Mouse (Mus musculus): Measurements from ENCODE around the gene Spata20. TPM values are rescaled to one million over a fixed set of nuclear protein-coding genes. Genes with fewer than 3 reads are reported as not detected.

Gene Spata20
- polyA plus RNA-seq, 1 experiment from 2014 or later, result not detected

GRCm38 (mm10) chr11:94480382-94480781 lies 5.6 kb downstream of the Spata20 start:
- Histone ChIP-seq H3K36me3 (no peaks in the 10 kb centered on the region), H3K9me3 (no peaks in the 10 kb centered on the region), H3K4me2 (replicated peaks) (no peak overlapping the region), H3K4me3 (replicated peaks) (no peak overlapping the region), H3K27me3 (peaks cover 52% of the 10 kb centered on the region), H3K9ac (replicated peaks) (no peak overlapping the region), H3K4me1 (replicated peaks) (peaks cover 17% of the 10 kb centered on the region), H3K27ac (no peak overlapping the region)
- no peak for ATAC-seq
- WGBS, result 77% methylated on average over 9 of the region's 9 CpGs

DNA sequence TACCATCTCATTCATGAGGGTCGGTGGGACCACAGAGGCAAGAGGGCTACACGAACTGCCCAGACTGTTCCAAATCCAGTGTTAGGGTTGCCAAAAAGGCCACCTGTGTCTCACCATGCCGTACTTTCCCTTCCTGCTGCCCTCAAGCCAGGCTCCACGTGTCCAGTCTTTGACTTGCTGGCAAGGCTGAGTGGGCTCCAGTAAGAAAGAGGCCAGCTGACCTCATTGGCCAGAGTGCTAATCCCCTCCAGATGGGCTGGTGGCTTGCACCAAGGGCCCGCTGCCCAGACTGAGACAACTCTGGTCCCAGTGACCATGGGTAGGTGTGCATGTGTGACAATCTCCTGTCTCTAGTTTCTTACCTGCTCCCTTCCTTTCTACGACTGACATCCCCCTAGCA lies 8.3 kb downstream of the Spata20 start:
- H3K27me3 ChIP-seq, result peaks cover 51% of the 10 kb centered on the region
- no peak for ATAC-seq
- no peak overlapping the region for H3K4me3 ChIP-seq (replicated peaks)
- H3K27ac ChIP-seq, result no peak overlapping the region
- H3K4me2 ChIP-seq (replicated peaks), result no peak overlapping the region
- H3K9me3 ChIP-seq, result no peaks in the 10 kb centered on the region
- H3K4me1 ChIP-seq (replicated peaks), result peaks cover 37% of the 10 kb centered on the region
- no peak overlapping the region for H3K9ac ChIP-seq (replicated peaks)
- WGBS, result 67% methylated on average over 6 of the region's 6 CpGs
- no peaks in the 10 kb centered on the region for H3K36me3 ChIP-seq

DNA sequence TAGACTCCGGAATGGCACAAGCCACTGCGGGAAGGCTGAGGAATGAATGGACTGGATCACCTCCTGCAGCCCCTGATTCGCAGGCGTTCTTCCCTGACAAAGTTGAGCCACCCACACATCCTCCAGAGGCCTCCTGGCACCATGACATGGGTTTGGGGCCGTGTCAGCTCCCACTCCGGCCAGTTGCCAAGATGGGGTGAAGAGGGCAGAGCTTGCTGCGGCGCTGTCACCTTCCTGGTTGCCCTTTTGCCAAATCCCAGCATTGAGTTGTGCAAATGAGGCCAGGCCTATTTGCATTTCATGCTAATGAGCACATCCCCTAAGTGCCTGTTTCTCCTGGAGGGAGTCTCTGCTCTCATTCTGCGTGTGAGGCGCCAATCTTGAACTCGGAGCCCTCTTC lies 10.3 kb downstream of the Spata20 start:
- Histone ChIP-seq H3K4me1 (replicated peaks) (peaks cover 57% of the 10 kb centered on the region), H3K36me3 (no peaks in the 10 kb centered on the region), H3K27ac (no peak overlapping the region), H3K27me3 (peaks cover 44% of the 10 kb centered on the region), H3K9me3 (no peaks in the 10 kb centered on the region), H3K4me3 (replicated peaks) (no peak overlapping the region), H3K4me2 (replicated peaks) (no peak overlapping the region), H3K9ac (replicated peaks) (no peak overlapping the region)
- no peak for ATAC-seq
- 9% methylated on average over 11 of the region's 11 CpGs for WGBS

DNA sequence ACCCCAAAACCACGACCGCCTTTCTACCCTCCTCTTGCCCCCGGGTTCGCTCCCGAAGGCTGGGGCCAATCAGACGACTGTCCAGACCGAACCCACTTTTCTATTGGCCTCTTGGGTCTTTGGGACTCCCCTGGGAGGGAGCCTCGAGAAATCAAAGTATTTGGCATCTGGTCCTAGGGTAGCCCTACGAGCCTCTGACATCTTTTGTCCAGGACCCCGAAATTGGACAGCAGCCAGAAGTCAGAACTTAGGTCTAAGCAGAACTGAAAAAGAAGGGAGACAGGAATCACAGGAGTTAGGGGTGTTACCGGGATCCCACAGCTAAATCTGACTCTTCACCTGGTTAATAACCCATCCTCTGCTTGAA lies 11.5 kb downstream of the Spata20 start:
- Histone ChIP-seq H3K27ac (no peak overlapping the region), H3K9ac (replicated peaks) (no peak overlapping the region), H3K27me3 (peaks cover 44% of the 10 kb centered on the region), H3K4me3 (replicated peaks) (peak overlapping the region; percentile 90), H3K4me2 (replicated peaks) (peak overlapping the region; percentile 98), H3K36me3 (no peaks in the 10 kb centered on the region), H3K9me3 (no peaks in the 10 kb centered on the region), H3K4me1 (replicated peaks) (peaks cover 62% of the 10 kb centered on the region)
- ATAC-seq, result no peak; the same call in 1 of the 2 replicates
- 2% methylated on average over 11 of the region's 11 CpGs for WGBS

DNA sequence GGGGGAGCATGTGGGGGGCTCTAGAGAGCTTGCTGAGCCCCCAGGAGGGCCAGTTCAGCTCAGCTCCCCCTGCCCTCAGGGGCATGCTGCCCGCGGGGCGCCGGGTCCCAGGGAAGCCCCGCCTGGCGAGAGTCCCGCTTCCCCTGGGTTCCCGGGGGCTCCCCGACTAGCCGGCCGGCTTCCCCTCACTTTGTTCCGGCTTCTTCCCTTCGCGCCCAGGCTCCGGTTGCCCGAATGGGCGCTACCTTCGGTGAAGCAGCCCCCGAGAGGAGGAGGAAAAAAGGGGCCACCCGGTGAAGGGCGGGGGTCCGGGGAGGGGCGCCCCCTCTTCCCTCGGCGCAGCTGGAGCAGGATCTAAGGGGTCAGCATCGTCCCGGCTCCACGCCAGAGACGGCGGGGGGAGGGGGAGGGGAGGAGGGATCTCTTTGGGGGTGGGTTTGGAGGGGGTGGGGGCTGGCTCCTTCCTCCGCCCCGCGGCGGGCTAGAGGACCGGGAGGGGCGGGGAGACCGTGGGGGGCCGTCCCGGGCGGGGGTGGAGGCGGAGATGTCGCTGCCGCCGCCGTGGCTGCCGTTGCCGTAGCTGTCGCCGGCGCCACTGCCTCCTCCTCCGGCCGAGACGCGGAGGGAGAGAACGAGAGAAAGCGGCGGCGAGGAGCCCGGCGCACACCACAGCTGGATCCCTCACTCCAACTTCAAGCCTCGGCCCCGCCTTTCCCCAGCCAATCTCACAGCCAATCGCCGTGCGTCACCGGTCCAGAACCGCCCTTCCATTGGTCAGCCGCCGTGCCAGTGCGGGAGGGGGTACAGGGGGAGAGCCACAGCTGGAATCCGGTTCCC lies 12.1 kb downstream of the Spata20 start, which contains the start of gene Cacna1g:
Cacna1g (minus strand) TSS at position 492 of the 837 bp plus-strand sequence.
- Histone ChIP-seq H3K36me3 (no peaks in the 10 kb centered on the region), H3K27ac (peak within 1 kb of the TSS; percentile 98), H3K4me1 (replicated peaks) (peaks cover 68% of the 10 kb centered on the region), H3K9me3 (no peaks in the 10 kb centered on the region), H3K4me3 (replicated peaks) (peak within 1 kb of the TSS; percentile 90), H3K27me3 (peaks cover 44% of the 10 kb centered on the region), H3K4me2 (replicated peaks) (peak within 1 kb of the TSS; percentile 98), H3K9ac (replicated peaks) (peak within 1 kb of the TSS; percentile 95)
- peak; percentile 86 for ATAC-seq
- WGBS, result under 1% methylated on average over 37 of the region's 71 CpGs

DNA sequence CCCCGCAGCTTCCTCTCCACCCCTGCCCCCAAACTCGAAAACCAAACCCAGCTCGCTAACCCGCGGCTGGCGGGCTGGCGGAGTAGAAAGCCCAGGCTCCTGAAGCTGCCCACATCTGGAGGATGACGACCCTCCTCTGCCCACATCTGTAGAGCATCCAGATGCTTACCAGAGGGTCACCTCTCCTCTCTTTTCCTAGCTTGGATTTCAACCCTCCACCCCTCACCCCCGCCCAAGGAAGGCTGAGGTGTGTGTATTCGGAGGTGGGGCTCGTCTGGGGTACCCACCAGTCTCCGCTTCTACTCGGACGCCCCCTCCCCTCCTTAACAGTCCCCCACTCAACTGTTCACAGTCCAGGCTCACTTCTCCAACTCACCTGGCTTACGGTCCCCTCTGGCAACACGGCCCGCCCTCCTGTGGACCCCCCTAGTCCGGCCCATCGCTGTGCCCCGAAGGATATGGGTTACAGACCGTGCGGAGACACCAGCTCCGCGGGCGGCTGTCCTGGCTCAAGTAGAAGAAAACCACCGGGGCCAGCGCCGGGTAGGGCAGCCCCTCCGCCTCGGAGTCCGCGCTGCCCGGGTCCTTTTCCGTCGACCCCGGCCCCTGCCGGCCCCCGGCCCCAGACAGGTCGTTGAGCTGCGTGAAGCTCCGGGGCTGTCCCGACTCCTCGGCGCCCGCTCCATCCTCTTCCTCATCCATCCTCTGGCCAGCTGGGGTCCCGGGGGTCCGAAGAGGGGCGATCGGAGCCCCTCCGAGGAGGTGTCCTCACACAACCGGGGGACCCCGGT lies 12.9 kb downstream of the Spata20 start:
- peaks cover 38% of the 10 kb centered on the region for H3K27me3 ChIP-seq
- peak overlapping the region; percentile 98 for H3K4me2 ChIP-seq (replicated peaks)
- peak overlapping the region; percentile 98 for H3K27ac ChIP-seq
- peak; percentile 2; the same call in 1 of the 2 replicates for ATAC-seq
- H3K9ac ChIP-seq (replicated peaks), result peak overlapping the region; percentile 95
- H3K4me1 ChIP-seq (replicated peaks), result peaks cover 76% of the 10 kb centered on the region
- WGBS, result under 1% methylated on average over 51 of the region's 52 CpGs
- peak overlapping the region; percentile 90 for H3K4me3 ChIP-seq (replicated peaks)
- no peaks in the 10 kb centered on the region for H3K36me3 ChIP-seq
- no peaks in the 10 kb centered on the region for H3K9me3 ChIP-seq

GRCm38 (mm10) chr11:94472585-94472915 lies 13.4 kb downstream of the Spata20 start:
- Histone ChIP-seq H3K36me3 (no peaks in the 10 kb centered on the region), H3K4me2 (replicated peaks) (peak overlapping the region; percentile 98), H3K4me3 (replicated peaks) (peak overlapping the region; percentile 90), H3K27me3 (peaks cover 32% of the 10 kb centered on the region), H3K9ac (replicated peaks) (peak overlapping the region; percentile 95), H3K9me3 (no peaks in the 10 kb centered on the region), H3K4me1 (replicated peaks) (peaks cover 81% of the 10 kb centered on the region), H3K27ac (peak overlapping the region; percentile 98)
- ATAC-seq, result no peak
- WGBS, result 1% methylated on average over 15 of the region's 15 CpGs

DNA sequence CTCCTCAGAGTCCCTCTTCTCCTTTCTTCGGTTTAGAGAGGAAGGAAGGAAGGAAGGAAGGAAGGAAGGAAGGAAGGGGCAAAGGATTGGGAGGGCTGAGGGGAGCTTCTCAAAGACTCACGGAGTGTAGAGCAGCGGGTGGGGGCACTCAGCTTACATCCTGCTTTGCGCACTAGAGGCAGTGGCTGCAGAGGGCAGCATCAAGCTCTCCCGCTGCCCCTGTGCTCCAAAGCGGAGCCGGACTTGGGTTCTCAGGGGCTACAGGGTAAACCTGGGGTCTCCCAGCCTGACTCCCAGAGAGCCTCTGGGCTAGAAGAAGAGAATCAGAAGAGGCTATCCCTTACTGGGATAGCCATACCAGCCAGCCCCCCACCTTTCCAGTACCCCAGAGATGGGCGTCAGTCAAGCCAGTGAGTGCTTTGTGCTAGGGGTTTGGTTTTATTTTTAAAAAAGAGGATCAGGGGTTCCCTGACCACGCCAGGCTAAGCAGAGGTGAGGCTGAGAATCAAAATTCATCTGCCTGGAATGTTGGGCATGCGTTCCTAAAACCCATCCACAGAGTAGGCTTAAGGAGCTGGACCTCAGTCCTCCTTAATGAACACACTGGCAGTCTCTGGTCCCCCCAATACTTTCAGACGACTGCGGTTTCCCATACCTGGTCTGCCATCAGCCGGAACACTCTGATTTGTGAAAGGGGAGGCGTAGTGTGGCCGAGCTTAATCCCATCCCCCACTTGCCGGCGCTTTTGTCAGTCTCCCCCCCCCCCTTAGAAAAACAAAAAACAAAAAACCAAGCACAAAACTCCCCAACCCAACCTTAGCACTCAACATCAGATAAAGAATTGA lies 14.0 kb downstream of the Spata20 start:
- H3K4me1 ChIP-seq (replicated peaks), result peaks cover 87% of the 10 kb centered on the region
- H3K4me2 ChIP-seq (replicated peaks), result peak overlapping the region; percentile 98
- H3K4me3 ChIP-seq (replicated peaks), result peak overlapping the region; percentile 90
- 4% methylated on average over 16 of the region's 17 CpGs for WGBS
- H3K36me3 ChIP-seq, result no peaks in the 10 kb centered on the region
- H3K9ac ChIP-seq (replicated peaks), result peak overlapping the region; percentile 95
- no peaks in the 10 kb centered on the region for H3K9me3 ChIP-seq
- no peak for ATAC-seq
- H3K27me3 ChIP-seq, result peaks cover 26% of the 10 kb centered on the region
- peak overlapping the region; percentile 98 for H3K27ac ChIP-seq

- Histone ChIP-seq H3K4me3 (replicated peaks) (peak overlapping the region; percentile 90), H3K4me1 (replicated peaks) (peaks cover 91% of the 10 kb centered on the region), H3K9me3 (no peaks in the 10 kb centered on the region), H3K4me2 (replicated peaks) (peak overlapping the region; percentile 98), H3K27me3 (peaks cover 10% of the 10 kb centered on the region), H3K9ac (replicated peaks) (0 out of 2 replicates have a peak overlapping the region, but pooled peaks have one; percentile 95), H3K27ac (peak overlapping the region; percentile 98), H3K36me3 (no peaks in the 10 kb centered on the region)
- WGBS, result 18% methylated on average over 7 of the region's 7 CpGs
- ATAC-seq, result no peak
These were observed 15.6 kb downstream of the Spata20 start for GRCm38 (mm10) chr11:94470391-94470790.

DNA sequence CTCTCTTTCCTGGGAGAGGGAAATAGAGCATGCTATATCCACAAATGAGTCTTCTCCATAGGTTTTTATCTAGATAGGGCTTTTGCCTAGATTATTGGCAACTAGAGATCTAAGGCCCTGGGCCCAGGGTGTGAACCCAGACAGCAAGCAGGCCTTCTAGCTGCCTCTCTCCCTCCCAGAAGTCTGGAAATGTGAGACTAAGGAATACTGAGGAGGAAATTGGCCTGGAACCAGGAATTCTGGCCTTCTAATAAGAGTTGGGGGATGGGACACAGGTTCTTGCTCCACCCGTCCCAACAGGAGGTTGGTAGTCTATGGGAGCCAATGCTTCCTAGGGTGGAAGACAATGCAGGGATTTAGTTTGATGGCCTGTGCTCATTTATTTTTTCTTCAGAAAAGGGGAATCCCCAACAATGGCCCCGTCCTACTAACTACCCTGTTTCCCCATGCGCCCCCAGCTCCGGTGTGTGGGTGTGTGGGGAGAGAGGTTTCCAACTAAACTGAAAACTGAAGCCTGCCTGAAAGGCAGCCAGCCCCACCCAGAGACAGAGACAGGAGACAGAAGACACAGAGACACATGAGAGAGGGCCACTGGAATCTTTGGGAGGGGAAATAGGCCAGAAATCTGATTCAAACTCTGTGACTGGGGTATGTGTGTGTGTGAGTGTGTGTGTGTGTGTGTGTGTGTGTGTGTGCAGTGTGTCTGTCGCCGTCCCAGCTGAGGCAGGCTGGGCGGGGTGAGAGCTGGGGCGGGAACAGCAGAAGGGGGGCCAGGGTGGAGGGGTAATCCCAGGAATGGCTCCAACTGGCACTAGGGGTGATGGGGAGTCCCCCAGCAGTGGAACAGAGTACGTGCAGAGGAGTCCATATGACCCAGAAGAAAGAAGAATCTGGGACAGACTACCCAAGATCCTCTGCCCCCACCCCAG lies 16.6 kb downstream of the Spata20 start:
- H3K9me3 ChIP-seq, result no peaks in the 10 kb centered on the region
- H3K4me1 ChIP-seq (replicated peaks), result peaks cover 91% of the 10 kb centered on the region
- peak; percentile 0; the same call in 1 of the 2 replicates for ATAC-seq
- H3K27me3 ChIP-seq, result peaks cover under 1% of the 10 kb centered on the region; the same call in 1 of the 2 replicates
- peak overlapping the region; percentile 98 for H3K27ac ChIP-seq
- H3K9ac ChIP-seq (replicated peaks), result peak overlapping the region; percentile 47
- H3K4me3 ChIP-seq (replicated peaks), result peak overlapping the region; percentile 13; the same call in 1 of the 2 replicates
- WGBS, result 6% methylated on average over 5 of the region's 9 CpGs
- peak overlapping the region; percentile 98 for H3K4me2 ChIP-seq (replicated peaks)
- no peaks in the 10 kb centered on the region for H3K36me3 ChIP-seq

Data from midbrain, embryonic 13.5 days (tissue).